Mouse (Mus musculus): ENCODE measurements around the gene Srpk1.
A peak's percentile ranks its signal among the peaks of the same experiment; 100 is the strongest.

The Srpk1 gene

GRCm38 (mm10) chr17:28622300-28622759 lies at the start of gene Srpk1:
Gene Srpk1 (minus strand): TSS chr17:28622709.
- peak; percentile 88 for DNase-seq (ENCODE audit: low spot score in 2 of 2)

GRCm38 (mm10) chr17:28659564-28659963 lies 37.1 kb upstream of the Srpk1 start:
- DNase-seq (ENCODE audit: low spot score in 2 of 2) = no peak

- no peak for DNase-seq (ENCODE audit: low spot score in 2 of 2)
Observed at GRCm38 (mm10) chr17:28657936-28658335, 35.4 kb upstream of the Srpk1 start.

GRCm38 (mm10) chr17:28650268-28650667 lies 27.8 kb upstream of the Srpk1 start:
- no peak for DNase-seq (ENCODE audit: low spot score in 2 of 2)

GRCm38 (mm10) chr17:28648607-28649370 lies 26.3 kb upstream of the Srpk1 start:
- peak; percentile 9 to 22 for DNase-seq (ENCODE audit: low spot score in 2 of 2)

GRCm38 (mm10) chr17:28646221-28646620 lies 23.7 kb upstream of the Srpk1 start:
- no peak for DNase-seq (ENCODE audit: low spot score in 2 of 2)

GRCm38 (mm10) chr17:28644112-28644511 lies 21.6 kb upstream of the Srpk1 start:
- no peak for DNase-seq (ENCODE audit: low spot score in 2 of 2)

GRCm38 (mm10) chr17:28643697-28644096 lies 21.2 kb upstream of the Srpk1 start:
- no peak for DNase-seq (ENCODE audit: low spot score in 2 of 2)

GRCm38 (mm10) chr17:28640113-28640512 lies 17.6 kb upstream of the Srpk1 start:
- no peak for DNase-seq (ENCODE audit: low spot score in 2 of 2)

GRCm38 (mm10) chr17:28637711-28638690 lies 15.5 kb upstream of the Srpk1 start:
- DNase-seq (ENCODE audit: low spot score in 2 of 2) = no peak

- no peak for DNase-seq (ENCODE audit: low spot score in 2 of 2)
Observed at GRCm38 (mm10) chr17:28635842-28636241, 13.3 kb upstream of the Srpk1 start.

GRCm38 (mm10) chr17:28629125-28629524 lies 6.6 kb upstream of the Srpk1 start:
- DNase-seq (ENCODE audit: low spot score in 2 of 2) = no peak

- DNase-seq (ENCODE audit: low spot score in 2 of 2) = no peak
Observed at GRCm38 (mm10) chr17:28628248-28629124, 6.0 kb upstream of the Srpk1 start.

GRCm38 (mm10) chr17:28626937-28627336 lies 4.4 kb upstream of the Srpk1 start:
- DNase-seq (ENCODE audit: low spot score in 2 of 2) = no peak

GRCm38 (mm10) chr17:28625327-28625726 lies 2.8 kb upstream of the Srpk1 start:
- peak in 1 of 2 experiments; percentile 10 for DNase-seq (ENCODE audit: low spot score in 2 of 2)

- DNase-seq (ENCODE audit: low spot score in 2 of 2) = no peak
Observed at GRCm38 (mm10) chr17:28624841-28625240, 2.3 kb upstream of the Srpk1 start.

- peak; percentile 20 to 41 for DNase-seq (ENCODE audit: low spot score in 2 of 2)
Observed at GRCm38 (mm10) chr17:28621381-28622299, 869 bp downstream of the Srpk1 start.

- DNase-seq (ENCODE audit: low spot score in 2 of 2) = no peak
Observed at GRCm38 (mm10) chr17:28618775-28619174, 3.7 kb downstream of the Srpk1 start.

- DNase-seq (ENCODE audit: low spot score in 2 of 2) = no peak
Observed at GRCm38 (mm10) chr17:28618124-28618523, 4.4 kb downstream of the Srpk1 start.

GRCm38 (mm10) chr17:28617636-28618035 lies 4.9 kb downstream of the Srpk1 start:
- no peak for DNase-seq (ENCODE audit: low spot score in 2 of 2)

Data from spleen, postnatal 36 days (tissue).